Mouse (Mus musculus) lung, postnatal 25 days (tissue): Measurements from ENCODE around the gene Slc25a45.
A peak's percentile ranks its signal among the peaks of the same experiment; 100 is the strongest.
"Not testable (repeated sequence)": the region's sequence is repeated elsewhere in the genome, so short reads cannot be mapped to it uniquely, and the experiment has no call there.

Experiments used
- DNase-seq: peaks from one replicate; pipeline ENCODE4 v3.0.0; 2022; ENCODE audit warnings: low spot score

The Slc25a45 gene

DNA sequence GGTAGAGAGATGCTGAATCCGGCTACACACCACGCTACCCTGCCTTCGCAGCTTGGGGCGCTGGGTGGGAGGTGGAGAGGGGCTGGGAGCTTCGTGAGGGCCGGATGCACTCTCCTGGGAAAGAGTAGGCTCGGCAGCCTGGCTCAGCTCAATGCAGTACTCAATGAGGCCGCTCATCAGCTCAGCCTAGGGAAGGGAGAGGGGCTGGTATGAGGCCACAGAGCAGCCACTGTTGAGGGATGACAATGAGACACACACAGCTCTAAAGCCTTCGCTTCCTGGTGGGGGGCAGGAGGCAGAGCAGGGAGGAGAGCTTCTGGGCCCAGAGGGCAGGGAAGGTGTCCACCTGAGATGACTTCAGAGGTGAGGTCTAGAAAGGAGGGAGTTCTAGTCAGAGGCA lies 21.0 kb upstream of the Slc25a45 start:
- no peak for DNase-seq

DNA sequence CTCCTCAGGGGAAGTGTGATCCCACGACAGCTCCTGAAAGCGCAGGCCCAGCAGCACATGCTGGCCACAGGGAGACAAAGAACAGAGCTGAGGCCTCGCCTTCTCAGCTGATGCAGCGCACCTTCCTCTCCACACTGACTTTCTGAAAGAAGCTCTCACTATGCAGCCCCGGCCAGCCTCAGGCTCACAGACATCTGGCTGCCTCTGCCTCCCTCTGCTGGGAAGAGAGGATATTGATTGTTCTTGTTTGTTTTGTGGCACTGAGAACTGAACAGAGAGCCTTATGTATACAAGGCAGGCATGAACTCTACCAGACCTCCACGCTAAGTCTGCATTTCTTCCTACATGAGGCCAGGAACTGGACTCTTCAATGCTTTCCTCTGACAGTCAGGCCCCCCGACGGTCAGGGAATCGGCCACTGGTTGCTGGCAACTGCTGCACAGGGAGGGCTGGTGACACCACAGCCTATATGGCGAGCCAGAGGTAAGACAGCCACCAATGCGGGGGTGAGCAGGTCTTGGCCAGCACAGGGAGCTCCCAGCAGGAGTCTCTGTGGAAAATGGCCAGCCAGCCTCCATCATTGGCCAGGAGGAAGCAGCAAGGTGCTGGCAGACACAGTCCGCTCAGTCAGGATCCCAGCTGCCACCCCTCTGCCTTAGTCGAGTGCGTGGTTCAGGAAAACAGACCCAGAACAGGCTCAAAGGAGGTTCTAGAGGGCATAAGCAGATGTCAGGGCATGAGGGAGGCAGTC lies 15.1 kb upstream of the Slc25a45 start:
- no peak for DNase-seq

DNA sequence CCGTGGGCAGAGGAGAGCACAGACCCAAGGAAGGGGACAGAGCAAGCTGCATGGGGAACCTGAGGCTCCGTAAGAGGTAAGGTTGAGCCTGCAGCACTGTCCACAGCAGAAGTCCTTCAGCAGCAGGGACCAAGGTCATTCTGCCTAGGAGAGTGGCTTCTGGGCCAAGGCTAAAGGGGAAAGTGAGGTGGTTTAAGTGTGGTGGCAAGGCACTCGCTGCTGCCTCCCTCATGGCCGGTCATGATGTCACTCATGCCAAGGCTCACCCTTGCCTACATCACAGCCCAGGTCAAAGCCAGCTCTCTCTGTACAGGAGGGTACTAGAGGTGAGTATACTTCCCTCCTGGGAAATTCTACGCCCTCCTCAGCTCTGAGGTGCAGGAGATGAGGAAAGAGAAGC lies 13.8 kb upstream of the Slc25a45 start:
- no peak for DNase-seq

DNA sequence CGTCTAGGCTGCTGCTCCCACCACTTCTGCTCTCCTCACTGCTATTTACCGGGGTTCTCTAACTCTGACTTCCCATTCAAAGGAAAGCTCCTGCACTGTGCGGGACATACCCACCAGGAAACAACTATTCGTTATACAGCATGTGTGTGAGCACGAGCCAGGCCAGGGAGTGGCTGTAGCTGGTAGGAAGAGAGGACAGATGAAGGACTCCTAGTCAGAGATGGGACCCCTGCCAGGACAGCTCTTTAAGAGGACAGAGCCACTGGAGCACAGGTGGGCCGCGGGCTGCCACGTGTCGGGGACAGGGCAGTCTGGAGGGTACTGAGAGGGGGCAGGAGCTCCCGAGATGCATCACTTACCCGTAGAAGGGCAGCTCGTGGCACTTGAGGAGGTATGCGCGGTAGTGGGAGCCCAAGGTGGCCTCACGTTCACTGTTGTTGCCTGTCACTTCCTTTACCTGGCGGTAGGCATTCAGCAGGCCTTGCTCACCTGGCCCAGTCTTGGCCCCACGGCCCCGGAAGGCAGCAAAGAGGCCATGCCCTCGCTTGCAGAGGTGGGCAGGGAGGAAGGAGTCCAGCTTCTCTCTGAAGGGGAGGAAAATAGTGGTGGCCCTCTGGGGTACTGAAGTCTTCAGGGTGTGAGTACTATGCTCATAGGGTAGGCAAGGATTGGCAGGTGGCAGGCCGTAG lies 12.8 kb upstream of the Slc25a45 start:
- no peak for DNase-seq

DNA sequence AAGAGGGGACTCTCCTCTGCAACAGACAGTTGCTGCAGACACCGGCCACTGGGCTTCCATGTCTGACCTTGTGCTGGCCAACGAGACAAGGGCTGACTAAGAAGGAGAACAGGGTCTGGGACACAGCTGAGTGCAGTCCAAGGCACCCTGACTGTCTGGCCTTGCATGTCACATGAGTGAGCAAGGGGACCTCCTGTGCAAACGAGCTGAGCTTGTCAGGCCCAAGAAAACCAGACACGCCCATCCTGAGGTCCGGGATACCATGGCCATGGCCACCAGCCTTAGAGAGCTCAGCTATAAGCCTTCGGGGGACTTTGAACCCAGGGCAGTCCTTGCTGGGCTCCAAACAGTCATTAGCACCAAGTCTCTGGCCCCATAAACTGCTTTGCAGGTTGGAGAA lies 9.5 kb upstream of the Slc25a45 start:
- no peak for DNase-seq

DNA sequence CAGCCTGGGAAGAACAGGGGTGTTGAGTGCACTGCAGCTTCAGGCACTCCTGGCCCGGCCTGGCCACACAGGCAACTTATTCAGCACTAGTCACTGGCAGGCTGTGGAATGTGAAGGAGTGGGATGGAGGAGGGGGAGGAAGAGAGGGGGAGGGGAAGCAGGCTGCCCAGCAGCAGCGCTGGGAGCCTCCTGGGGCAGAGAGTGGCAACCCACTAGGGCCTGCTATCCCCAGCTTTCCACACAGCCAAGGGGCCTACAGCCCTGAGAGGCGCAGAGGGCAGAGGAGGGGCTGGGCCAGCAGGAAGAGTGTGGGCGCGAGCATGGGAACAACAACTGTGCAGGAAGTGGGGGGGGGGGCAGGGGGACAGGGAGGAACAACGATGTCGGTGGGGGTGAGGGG lies 6.3 kb upstream of the Slc25a45 start:
- peak; percentile 77 for DNase-seq

DNA sequence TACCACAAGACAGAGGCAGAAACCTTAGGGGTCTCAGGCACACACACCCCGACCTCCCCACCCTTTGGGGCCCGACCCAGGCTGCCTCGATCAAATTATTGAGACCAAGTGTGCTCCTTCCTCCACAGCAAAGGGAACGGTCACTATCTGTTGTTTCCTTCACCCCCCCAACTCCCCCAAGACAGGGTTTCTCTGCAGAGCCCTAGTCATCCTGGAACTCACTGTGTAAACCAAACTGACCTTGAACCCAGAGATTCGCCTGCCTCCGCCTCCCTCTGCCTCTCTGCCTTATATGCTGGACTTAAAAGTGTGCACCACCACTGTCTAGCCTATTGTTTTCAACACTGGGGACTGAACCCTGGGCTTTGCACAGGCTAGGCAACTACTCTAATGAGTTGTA lies 5.9 kb upstream of the Slc25a45 start:
- no peak for DNase-seq

DNA sequence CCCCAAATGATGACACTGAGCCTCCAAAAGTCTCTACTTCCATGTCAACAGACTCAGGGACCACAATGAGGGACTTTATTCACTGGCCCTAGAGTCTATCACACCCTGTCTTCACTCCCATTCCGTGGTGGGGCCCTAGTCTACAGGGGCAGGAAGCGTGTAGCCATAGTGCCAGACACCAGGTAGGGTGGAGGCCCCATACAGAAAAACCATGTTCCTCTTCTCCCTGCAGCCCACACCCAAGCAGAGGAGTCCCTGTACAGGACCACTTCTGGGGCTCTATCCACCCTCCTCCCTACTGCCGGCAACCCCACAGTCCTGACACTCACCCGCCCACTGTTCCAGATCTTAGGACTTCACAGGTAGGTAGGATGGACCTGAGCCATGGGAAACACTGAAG lies 5.1 kb upstream of the Slc25a45 start:
- no peak for DNase-seq

DNA sequence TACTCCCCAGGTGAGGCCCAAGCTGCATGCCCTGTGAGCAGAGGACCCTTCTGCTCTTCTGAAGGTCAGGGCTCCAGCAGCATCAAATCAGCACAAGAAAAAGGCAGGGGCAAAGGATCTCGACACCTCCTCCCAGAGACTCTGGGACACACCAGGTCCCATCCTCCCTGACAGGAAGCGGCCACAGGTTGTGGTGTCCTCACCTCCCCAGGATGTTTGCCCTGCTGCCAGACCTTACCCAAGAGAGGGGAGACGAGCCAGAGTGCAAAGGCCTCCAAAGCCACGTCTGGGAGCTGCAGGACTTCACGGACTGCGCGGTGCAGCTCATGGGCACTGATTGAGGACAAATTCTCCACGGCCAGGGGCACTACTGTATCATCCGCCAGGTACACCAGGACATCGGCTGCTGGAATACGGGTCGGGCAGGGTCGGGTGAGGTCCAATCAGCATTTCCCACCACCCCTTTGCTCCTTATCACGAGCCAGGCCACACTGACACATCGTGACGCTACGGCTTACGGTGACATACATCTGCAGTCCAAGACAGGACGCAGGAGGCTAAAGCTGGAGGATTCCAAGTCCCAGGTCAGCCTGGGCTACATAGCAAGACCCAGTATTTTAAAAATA lies 4.6 kb upstream of the Slc25a45 start:
- DNase-seq: no peak

DNA sequence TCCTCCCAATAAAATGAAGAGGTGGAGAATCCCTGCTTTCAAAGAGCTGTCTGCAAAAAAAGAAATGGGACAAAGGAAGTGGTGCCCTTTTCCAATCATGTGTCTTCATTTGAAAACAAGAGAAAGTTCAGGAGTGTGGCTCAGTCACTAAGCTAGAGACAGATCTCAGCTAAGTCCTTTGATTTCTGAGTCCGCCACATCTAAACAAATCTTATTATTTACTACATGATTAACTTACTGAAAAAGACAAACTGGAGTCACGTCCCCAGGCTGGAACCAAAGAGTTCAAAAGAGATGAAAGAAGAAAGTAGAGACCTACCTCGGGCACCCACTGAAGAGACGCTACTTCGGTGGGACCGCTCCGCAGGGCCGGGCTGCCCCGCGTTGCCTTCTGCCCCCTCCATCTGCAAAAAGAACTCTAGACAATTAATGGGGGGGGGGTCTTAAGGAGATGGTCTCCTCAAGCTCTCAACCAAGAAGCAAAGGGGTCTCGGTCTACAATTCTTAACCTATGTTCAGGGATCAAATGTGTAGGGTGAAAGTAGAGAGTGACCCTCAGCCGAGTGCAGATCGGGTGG lies 3.1 kb upstream of the Slc25a45 start:
- no peak for DNase-seq

DNA sequence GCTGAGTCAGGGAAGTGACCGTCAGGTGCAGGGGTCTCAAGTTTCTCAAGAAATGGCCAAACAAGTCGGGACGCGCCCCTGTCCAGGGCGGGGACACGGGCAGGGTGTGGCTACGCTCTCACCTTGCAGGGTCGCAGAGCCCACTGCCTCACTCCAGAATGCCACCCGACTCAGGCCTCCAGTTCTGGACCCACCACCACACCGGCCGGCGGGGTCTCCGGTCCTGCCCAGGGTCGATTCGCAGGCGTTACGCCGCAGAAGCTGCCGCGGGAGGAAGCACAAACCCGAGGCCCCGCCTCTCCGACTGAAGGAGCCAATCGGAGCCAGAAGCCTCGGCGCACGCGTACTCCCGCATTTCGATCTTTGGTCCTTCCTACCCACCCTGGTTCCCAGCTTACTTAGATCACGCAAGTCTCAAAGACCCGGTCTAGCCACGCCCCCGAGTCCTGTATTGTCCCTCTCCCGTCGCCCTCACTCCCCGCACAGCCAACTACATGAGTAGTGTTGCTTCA lies 2.6 kb upstream of the Slc25a45 start, which contains the start of gene Frmd8:
Gene Frmd8, minus strand, starts transcription at position 306 of the 512 bp plus-strand sequence.
- DNase-seq: peak; percentile 96

DNA sequence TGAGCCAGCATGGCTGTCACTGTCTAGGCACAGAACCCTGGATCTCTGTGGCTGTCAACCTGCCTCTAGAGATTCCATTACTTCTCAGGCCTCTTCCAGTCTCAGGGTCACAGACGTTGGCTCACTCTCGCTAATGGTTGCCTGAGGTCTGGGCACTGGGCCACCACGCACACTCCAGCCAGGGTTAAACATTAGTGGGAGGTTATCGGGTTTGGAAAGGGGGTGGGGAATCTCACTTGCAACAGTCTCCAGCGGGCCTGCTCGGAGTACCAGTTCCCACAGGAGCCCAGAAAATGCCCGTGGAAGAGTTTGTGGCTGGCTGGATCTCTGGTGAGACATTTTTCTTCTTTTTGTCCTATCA lies 734 bp downstream of the Slc25a45 start:
- DNase-seq: peak; percentile 70

DNA sequence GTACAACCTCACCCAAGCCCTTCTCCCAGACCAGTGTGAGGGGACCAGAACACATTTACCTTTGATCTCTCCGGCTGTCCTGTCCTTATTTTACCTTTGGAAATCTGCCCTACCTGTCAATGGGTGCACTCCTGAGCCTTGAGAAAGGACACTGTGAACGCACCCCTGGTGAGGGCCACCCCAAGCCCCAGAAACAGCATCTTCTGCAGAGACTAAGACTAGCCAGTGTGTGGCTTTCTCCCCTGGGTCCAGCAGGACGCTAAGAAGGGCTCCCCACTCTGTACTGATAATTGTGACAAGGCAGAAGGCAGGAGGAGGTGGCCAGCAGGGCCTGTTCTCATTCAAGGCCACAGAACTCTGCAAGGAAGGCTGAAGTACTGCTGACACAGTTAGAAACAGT lies 1.3 kb downstream of the Slc25a45 start:
- no peak for DNase-seq

DNA sequence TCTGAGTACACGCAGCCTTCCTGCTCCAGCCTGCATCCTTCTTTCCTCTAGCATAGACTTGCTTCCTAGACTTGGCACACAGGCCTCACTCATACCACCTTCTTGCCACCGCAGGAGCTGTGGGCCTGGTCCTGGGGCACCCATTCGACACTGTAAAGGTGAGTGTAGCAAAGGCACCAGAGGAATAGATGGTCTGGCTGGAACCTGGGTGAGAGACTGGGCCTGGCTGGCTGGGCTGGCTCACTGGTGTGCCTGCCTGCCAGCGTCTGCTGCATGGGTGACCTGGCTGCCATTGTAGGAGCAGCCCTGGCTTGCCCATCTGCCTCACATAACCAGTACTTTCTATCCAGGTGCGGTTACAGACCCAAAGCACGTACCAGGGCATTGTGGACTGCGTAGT lies 2.1 kb downstream of the Slc25a45 start:
- no peak for DNase-seq

DNA sequence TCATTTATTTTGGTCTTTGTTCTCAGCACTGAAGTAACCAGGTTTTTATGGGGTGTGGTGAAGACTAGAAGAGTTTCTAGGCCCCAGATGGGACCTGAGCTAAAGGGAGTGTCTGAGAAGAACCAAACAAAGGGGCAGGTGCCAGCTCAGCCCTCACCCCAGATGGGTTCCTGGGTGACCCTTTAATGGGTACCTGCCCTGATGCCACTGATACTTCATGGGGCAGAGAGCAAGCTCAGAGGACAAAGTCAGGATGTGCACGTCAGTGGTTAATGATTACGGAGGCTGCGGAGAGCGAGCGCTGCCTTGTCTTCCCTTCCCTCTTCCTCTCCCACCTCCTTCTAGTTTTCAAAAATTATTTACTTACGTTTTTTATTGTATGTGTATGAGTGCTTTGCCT lies 3.5 kb downstream of the Slc25a45 start:
- DNase-seq: no peak

DNA sequence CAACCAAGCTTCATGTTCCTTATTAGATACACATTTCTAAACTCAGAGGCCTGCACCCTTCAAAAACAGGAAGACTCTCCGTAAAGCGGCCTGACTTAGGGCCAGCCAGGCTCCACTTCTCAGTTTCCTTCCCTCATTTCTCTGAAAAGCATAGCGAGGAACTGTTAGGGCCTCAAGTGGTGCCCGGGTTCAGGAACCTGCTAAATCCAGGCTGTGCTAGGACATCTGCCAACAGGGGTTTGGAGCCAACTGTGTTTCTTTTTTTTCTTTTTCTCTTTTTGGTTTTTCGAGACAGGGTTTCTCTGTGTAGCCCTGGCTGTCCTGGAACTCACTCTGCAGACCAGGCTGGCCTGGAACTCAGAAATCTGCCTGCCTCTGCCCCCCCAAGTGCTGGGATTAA lies 4.5 kb downstream of the Slc25a45 start:
- DNase-seq: not testable (repeated sequence)

DNA sequence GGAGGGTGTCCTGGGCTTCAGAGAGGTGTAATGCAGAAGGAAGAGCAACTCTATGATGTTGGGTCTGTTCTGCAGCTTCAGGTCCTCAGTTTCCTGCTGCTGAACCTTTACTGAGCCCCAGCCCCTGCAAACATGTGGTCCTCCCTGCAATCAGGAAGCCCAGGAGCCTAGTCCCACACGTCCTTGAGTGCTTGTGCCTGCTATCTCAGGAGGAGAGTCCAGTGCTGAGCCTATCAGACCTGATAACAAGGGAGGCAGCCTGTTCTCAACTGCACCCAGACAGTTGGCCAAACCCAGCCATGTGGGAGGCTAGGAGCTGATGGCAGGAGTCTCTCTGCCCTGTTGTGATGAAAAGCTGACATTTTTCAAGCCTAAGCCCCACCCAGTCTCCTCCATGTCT lies 6.3 kb downstream of the Slc25a45 start:
- DNase-seq: no peak

DNA sequence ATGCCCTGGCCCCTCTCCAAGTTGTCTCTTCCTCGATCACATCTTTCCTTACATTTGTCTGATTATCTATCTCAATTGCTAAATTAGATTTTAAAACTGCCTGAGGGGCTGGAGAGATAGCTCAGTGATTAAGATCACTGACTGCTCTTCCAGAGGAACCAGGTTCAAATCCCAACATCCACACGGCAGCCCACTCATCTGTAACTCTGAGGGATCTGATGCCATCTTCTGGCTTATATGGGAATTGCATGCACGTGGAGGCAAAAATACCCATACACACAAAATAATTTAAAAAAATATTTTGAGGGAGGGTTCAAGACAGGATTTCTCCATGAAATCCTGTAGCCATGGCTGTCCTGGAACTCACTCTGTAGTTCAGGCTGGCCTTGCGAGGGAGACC lies 8.2 kb downstream of the Slc25a45 start:
- DNase-seq: no peak

DNA sequence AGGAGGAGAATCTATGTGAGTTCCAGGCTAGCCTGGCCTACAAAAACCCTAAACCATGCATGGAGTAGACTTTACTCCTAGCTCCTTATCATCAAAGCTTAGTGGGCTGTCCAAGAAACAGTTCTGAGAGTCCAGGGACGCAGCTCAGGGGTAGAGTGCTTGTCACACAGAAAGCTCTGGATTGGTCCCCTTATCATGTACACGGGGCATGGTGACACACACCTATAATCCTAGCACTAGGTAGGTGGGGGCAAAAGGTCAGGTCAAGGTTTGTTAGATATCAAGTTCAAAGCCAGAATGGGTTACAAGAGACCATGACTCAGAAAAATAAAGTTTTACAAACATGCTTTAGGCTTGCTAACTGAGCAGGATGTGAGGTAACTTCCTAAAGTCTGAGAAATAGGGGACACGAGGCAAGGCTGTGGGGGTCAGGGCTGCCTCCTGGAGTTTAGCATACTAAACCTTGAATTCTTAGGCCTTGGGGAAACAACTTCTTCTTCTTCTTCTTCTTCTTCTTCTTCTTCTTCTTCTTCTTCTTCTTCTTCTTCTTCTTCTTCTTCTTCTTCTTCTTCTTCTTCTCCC lies 9.7 kb downstream of the Slc25a45 start:
- DNase-seq: no peak

DNA sequence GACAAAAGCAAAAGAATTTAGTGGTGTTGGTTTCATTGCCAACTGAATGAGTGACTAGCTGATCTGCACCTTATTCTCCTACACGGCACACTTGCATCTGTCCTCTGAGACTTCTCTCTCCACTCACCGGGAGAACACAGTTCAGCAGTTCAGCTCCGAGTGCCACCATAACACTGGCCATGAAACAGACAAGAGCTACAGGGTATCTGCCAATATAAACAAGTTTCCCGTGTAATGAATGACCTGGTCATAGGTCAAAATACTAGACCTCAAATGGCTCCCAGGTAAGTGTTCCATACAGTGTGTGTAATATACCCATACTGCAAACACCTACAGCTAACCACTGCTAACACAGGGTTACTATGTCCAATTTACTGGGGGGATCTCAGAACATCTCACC lies 11.6 kb downstream of the Slc25a45 start:
- no peak for DNase-seq

DNA sequence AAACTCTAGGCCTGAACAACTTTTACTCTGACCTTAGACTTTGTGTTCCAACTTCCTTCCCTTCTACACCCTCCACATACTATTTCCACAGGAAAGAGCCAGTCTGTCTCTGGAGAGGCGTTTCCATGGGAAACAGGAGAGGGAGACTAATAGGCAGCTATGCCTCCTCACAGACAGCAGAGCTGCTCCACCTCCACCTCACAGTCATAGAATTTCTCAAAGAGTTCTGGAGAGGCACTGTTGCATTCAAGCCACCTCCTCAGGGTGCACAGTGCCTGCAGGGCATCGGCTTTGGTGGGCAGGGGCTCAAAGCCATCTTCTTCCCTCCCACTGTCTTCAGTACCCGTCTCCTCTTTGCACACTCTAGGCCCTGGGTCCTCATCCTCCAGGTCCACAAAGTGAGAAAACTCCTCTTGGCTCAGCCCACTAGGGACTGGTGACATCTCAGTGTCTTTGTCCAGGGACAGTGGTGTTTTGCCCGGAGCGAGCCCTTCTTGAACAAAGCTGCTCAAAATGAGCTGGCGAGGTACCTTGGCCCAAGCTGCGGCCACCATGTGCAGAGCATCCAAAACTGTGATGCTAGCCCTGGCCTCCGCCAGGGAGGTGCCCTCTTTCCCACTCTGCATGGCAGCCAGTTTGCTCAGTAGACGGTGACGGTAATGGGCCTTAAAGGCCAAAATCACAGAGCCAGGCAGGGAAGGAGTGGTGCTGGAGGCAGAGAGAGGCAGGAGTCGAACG lies 14.1 kb downstream of the Slc25a45 start:
- no peak for DNase-seq

DNA sequence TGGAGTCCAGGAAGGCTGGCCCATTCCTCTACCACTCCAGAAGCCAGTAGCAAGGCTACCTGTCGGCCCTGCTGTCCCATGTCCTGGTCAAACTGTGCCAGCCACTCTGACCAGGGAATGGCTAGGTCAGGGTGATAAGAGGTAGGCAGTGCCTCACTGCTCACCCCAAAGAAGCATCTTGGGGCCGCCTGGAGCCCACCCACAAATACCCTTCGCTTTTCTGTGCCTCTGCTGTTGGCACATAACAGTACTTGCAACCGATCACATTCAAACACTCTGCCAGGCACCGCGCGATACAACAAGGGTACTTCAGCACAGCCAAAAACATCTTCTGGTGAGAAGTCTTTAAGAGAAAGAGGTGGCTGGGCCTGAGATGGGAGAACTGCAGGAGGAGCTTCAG lies 14.7 kb downstream of the Slc25a45 start:
- DNase-seq: no peak
